Mouse (Mus musculus): ENCODE measurements around the gene Rfx4. TPM values are rescaled to one million over a fixed set of nuclear protein-coding genes. Genes with fewer than 3 reads are reported as not detected.

The Rfx4 gene
- polyA plus RNA-seq, 1 experiment, result not detected

DNA sequence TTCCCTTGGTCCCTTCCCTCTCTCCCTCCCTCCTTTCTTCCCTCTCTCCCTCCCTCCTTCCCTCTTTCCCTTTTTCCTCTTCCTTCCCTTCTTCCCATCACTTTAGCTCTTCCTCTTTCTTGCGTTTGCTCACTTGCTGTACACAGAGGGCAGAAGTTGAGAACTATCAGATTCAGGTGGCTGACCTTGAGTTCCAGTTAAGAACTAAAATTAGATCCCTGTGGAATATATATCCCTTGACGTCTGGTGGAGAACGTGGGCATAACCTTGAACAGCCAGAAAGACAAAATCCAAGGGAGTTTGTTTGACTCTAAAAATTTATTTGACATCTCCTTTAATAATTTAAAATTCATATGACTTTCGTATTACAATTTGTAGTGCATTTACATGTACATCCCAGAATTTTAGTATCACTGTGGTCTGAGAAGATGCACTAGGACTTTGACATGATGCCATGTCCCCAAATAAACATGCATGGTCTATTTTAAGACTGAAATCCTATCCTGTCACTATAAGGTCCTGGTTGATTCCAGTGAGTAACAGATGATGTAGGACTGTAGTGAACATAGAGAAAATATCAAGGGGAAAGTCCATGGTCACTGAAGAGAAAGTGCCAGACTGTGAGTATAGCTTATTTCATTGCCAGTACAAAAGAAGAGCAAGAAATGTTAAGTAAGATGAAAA is 181.1 kb downstream of the Rfx4 start:
- peaks cover 36% of the 10 kb centered on the region for H3K79me2 ChIP-seq (ENCODE audit: control insufficient read depth, insufficient read depth)
- H3K79me3 ChIP-seq (ENCODE audit: low read depth), result peaks cover 13% of the 10 kb centered on the region
- peaks cover 4% of the 10 kb centered on the region for H3K36me3 ChIP-seq (ENCODE audit: control insufficient read depth, insufficient read depth)
- no peaks in the 10 kb centered on the region for H3K27me3 ChIP-seq (ENCODE audit: control insufficient read depth, insufficient read depth, insufficient read length)
- H3ac ChIP-seq (ENCODE audit: control insufficient read depth, insufficient read length, low read depth), result no peak overlapping the region
- TF ChIP-seq CEBPB (IDR thresholded peaks at IDR 0.05; ENCODE audit: low read depth) (no peak), MAX (IDR thresholded peaks at IDR 0.05) (no peak), USF1 (IDR thresholded peaks at IDR 0.05; ENCODE audit: low read depth) (no peak), MYOD1 (IDR thresholded peaks at IDR 0.05; ENCODE audit: control insufficient read depth, insufficient read length, low read depth) (no peak), CTCF (IDR thresholded peaks at IDR 0.05; ENCODE audit: control insufficient read depth, insufficient read depth, insufficient read length) (no peak), MYOG (IDR thresholded peaks at IDR 0.05; ENCODE audit: control insufficient read depth, extremely low read depth, insufficient read length) (no peak), FOSL1 (IDR thresholded peaks at IDR 0.05; ENCODE audit: insufficient read depth, low read length, poor library complexity, severe bottlenecking) (no peak)
- no peak overlapping the region for H3K4me3 ChIP-seq (ENCODE audit: insufficient read depth, poor library complexity, severe bottlenecking)

DNA sequence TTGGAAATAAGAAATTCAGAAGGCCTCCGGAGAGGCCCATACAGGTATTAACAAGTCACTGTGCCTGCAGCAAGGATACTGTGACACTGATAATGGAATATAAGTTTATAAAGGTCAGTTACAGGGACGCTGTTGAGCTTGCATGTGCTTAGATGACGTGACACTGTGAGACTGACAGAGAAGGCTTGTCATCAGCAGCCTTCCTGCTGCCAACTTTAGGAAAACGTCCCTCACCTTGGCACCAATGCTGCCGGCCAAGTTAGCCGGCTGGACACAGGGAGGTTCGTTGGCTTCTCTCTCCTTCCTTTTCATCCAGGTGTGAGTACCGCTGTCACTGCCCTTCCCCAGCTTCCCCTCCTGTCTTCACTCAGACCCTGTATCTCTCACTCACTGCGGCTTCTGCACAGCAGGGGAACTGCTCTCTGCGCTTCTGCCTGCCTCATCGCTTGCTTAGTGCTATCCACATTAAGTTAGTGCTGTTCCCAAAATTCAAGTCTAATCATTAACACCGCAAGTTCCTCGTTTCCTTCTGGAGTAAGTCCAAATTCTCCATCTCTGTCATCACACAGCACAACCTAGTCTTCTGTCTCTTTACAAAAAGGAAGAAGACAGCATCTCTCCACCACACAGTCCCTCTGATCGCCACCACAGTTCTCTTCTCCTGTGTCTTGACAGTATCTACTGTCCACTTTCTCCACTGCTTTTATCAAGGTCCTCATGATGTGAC is 182.4 kb downstream of the Rfx4 start:
- TF ChIP-seq MYOD1 (IDR thresholded peaks at IDR 0.05; ENCODE audit: control insufficient read depth, insufficient read length, low read depth) (no peak), CEBPB (IDR thresholded peaks at IDR 0.05; ENCODE audit: low read depth) (no peak), CTCF (IDR thresholded peaks at IDR 0.05; ENCODE audit: control insufficient read depth, insufficient read depth, insufficient read length) (no peak), MAX (IDR thresholded peaks at IDR 0.05) (no peak), USF1 (IDR thresholded peaks at IDR 0.05; ENCODE audit: low read depth) (no peak), FOSL1 (IDR thresholded peaks at IDR 0.05; ENCODE audit: insufficient read depth, low read length, poor library complexity, severe bottlenecking) (no peak), MYOG (IDR thresholded peaks at IDR 0.05; ENCODE audit: control insufficient read depth, extremely low read depth, insufficient read length) (no peak)
- peaks cover 13% of the 10 kb centered on the region for H3K79me3 ChIP-seq (ENCODE audit: low read depth)

DNA sequence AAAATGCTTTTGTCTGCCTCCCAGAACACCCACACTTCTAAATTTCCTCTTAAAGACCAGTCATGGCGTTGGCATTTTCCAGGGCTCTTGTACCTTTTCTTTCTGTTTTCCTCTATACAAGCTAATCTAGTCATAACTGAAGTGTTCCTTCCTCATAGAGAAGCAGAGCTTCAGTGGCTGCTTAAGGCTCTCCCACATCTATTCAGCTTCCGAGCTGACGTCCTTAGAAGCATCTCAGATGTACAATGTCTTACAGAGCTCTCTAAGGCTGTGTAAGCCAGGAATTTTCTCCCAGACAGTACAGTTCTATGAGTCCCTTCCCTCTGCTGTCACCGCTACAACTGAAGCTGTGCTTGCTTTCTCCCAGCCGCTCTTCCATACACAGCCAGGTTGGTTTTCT is 183.0 kb downstream of the Rfx4 start:
- peaks cover 34% of the 10 kb centered on the region for H3K79me2 ChIP-seq (ENCODE audit: control insufficient read depth, insufficient read depth)
- H3K4me3 ChIP-seq (ENCODE audit: insufficient read depth, poor library complexity, severe bottlenecking), result no peak overlapping the region
- H3ac ChIP-seq (ENCODE audit: control insufficient read depth, insufficient read length, low read depth), result no peak overlapping the region
- no peak for TF ChIP-seq FOSL1 (IDR thresholded peaks at IDR 0.05; ENCODE audit: insufficient read depth, low read length, poor library complexity, severe bottlenecking)
- TF ChIP-seq CTCF (IDR thresholded peaks at IDR 0.05; ENCODE audit: control insufficient read depth, insufficient read depth, insufficient read length), result no peak
- no peaks in the 10 kb centered on the region for H3K27me3 ChIP-seq (ENCODE audit: control insufficient read depth, insufficient read depth, insufficient read length)
- H3K36me3 ChIP-seq (ENCODE audit: control insufficient read depth, insufficient read depth), result peaks cover 4% of the 10 kb centered on the region
- H3K79me3 ChIP-seq (ENCODE audit: low read depth), result peaks cover 7% of the 10 kb centered on the region

More for the DNA sequence above, 182.4 kb downstream of the Rfx4 start:
- peaks cover 4% of the 10 kb centered on the region for H3K36me3 ChIP-seq (ENCODE audit: control insufficient read depth, insufficient read depth)
- no peaks in the 10 kb centered on the region for H3K27me3 ChIP-seq (ENCODE audit: control insufficient read depth, insufficient read depth, insufficient read length)
- no peak overlapping the region for H3ac ChIP-seq (ENCODE audit: control insufficient read depth, insufficient read length, low read depth)
- peaks cover 40% of the 10 kb centered on the region for H3K79me2 ChIP-seq (ENCODE audit: control insufficient read depth, insufficient read depth)
- no peak overlapping the region for H3K4me3 ChIP-seq (ENCODE audit: insufficient read depth, poor library complexity, severe bottlenecking)

DNA sequence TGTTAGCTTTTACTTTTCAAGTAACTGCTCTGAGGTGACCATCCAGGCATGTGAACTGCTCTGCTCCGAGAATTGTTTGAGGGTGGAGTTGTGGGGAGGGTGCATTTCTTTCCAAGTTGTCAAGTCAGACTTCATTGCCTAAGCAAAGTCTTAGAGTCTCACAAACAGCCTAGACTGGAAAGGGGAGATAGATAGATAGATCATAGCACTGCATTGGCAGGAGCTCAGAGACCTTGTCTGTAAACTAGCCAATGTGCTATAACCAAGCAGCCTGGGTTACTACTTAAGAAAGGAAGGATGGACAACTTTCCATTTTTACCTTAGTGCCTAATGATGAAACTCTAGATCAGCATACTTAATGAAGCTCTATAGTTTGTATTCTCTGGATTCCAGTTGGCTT is 184.5 kb downstream of the Rfx4 start:
- TF ChIP-seq FOSL1 (IDR thresholded peaks at IDR 0.05; ENCODE audit: insufficient read depth, low read length, poor library complexity, severe bottlenecking), result no peak
- TF ChIP-seq MYOD1 (IDR thresholded peaks at IDR 0.05; ENCODE audit: control insufficient read depth, insufficient read length, low read depth), result no peak
- no peak for TF ChIP-seq CEBPB (IDR thresholded peaks at IDR 0.05; ENCODE audit: low read depth)
- no peak for TF ChIP-seq MAX (IDR thresholded peaks at IDR 0.05)
- no peak for TF ChIP-seq MYOG (IDR thresholded peaks at IDR 0.05; ENCODE audit: control insufficient read depth, extremely low read depth, insufficient read length)
- no peak for TF ChIP-seq CTCF (IDR thresholded peaks at IDR 0.05; ENCODE audit: control insufficient read depth, insufficient read depth, insufficient read length)
- TF ChIP-seq USF1 (IDR thresholded peaks at IDR 0.05; ENCODE audit: low read depth), result no peak
- Histone ChIP-seq H3K79me2 (ENCODE audit: control insufficient read depth, insufficient read depth) (peaks cover 34% of the 10 kb centered on the region), H3K27me3 (ENCODE audit: control insufficient read depth, insufficient read depth, insufficient read length) (no peaks in the 10 kb centered on the region), H3K4me3 (ENCODE audit: insufficient read depth, poor library complexity, severe bottlenecking) (no peak overlapping the region), H3K79me3 (ENCODE audit: low read depth) (peaks cover 6% of the 10 kb centered on the region), H3ac (ENCODE audit: control insufficient read depth, insufficient read length, low read depth) (no peak overlapping the region), H3K36me3 (ENCODE audit: control insufficient read depth, insufficient read depth) (peaks cover 10% of the 10 kb centered on the region)

DNA sequence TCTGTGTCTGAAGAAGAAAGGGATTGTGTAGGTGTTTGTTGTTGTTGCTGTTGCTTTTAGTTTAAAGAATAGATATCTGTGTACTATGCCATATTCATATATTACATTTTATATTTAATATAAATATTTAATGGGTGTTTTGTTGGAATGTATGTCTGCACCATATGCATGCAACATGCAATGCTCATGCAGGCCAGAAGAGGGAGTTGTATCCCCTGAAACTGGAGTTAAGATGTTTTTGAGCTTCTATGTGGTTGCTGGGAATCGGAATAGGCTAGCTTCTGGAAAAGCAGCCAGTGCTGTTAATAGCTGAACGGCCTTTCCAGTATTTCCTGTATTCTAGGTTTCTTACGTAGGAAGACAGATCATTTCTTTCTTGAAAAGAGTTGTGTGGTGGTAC is 189.8 kb downstream of the Rfx4 start:
- TF ChIP-seq USF1 (IDR thresholded peaks at IDR 0.05; ENCODE audit: low read depth), result no peak
- Histone ChIP-seq H3ac (ENCODE audit: control insufficient read depth, insufficient read length, low read depth) (no peak overlapping the region), H3K79me2 (ENCODE audit: control insufficient read depth, insufficient read depth) (peaks cover 40% of the 10 kb centered on the region), H3K4me3 (ENCODE audit: insufficient read depth, poor library complexity, severe bottlenecking) (no peak overlapping the region), H3K79me3 (ENCODE audit: low read depth) (peaks cover 11% of the 10 kb centered on the region), H3K36me3 (ENCODE audit: control insufficient read depth, insufficient read depth) (peaks cover 26% of the 10 kb centered on the region), H3K27me3 (ENCODE audit: control insufficient read depth, insufficient read depth, insufficient read length) (no peaks in the 10 kb centered on the region)

All from C2C12 (cell line).